Mouse (Mus musculus) C2C12 (cell line): ENCODE data around the gene Id4.

Source experiments
- CEBPB ChIP-seq: IDR thresholded peaks from one replicate; pipeline ENCODE4 v1.6.1; 2011; ENCODE audit warnings: low read depth, mild to moderate bottlenecking, control low read depth, moderate library complexity
- CTCF ChIP-seq: IDR thresholded peaks from one replicate; pipeline ENCODE4 v1.5.1; 2011; ENCODE audit not compliant: control insufficient read depth, insufficient read depth, insufficient read length
- FOSL1 ChIP-seq: IDR thresholded peaks from one replicate; pipeline ENCODE4 v1.8.0; 2011; ENCODE audit warnings: mild to moderate bottlenecking, low read length; ENCODE audit not compliant: poor library complexity, insufficient read depth, severe bottlenecking
- MAX ChIP-seq: IDR thresholded peaks from one replicate; pipeline ENCODE4 v1.6.1; 2011; ENCODE audit warnings: mild to moderate bottlenecking, control low read depth
- MYOD1 ChIP-seq: IDR thresholded peaks from one replicate; pipeline ENCODE4 v1.6.1; 2011; ENCODE audit warnings: low read depth; ENCODE audit not compliant: control insufficient read depth, insufficient read length
- MYOG ChIP-seq: IDR thresholded peaks from one replicate; pipeline ENCODE4 v1.6.1; 2011; ENCODE audit not compliant: control insufficient read depth, insufficient read length; ENCODE audit errors: extremely low read depth
- USF1 ChIP-seq: IDR thresholded peaks from one replicate; pipeline ENCODE4 v1.6.1; 2011; ENCODE audit warnings: low read depth, mild to moderate bottlenecking, control low read depth, moderate library complexity

GRCm38 (mm10) chr13:48274107-48274506 is 13.1 kb downstream of the Id4 start:
- no peak for TF ChIP-seq MAX
- TF ChIP-seq CTCF, result no peak
- no peak for TF ChIP-seq MYOD1
- no peak for TF ChIP-seq USF1
- no peak for TF ChIP-seq MYOG
- no peak for TF ChIP-seq CEBPB
- TF ChIP-seq FOSL1, result no peak
